Mouse (Mus musculus): ENCODE results near the gene Steap1.

DNA sequence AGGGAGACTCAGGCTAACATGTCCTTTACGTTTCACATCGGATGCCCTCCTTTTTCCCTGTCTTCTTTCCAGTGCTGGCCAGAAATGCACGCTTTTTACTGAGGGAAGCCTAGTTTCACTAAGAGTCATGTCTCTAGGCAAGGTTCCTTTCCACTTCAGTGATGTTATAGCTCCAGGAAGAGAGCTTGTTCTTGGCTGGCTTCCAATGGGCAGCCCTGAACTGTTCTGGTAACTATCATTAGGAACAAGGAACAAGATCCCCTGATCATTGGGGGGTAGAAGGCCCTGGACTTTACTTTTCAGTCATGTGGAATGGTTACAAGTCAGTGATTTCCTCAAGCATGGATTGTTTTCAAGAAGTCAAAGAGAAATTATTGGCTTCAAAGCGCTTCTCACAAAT lies 19.2 kb downstream of the Steap1 start:
- TF ChIP-seq CTCF (IDR thresholded peaks at IDR 0.05; ENCODE audit: extremely low read depth, insufficient read depth, insufficient read length, insufficient replicate concordance) (no peak), POLR2A (IDR thresholded peaks at IDR 0.05; ENCODE audit: low read depth, low read length) (no peak)

Measured in spleen, adult 2 months (tissue).